Mouse (Mus musculus): ENCODE results near the gene Ankrd54.

Ankrd54 gene

GRCm38 (mm10) chr15:79062376-79063159, at the start of gene Ankrd54:
TSS of gene Ankrd54 (minus strand) at chr15:79062893.
- DNase-seq (ENCODE audit: extremely low spot score, low read depth, low spot score), result peak; percentile 100

DNA sequence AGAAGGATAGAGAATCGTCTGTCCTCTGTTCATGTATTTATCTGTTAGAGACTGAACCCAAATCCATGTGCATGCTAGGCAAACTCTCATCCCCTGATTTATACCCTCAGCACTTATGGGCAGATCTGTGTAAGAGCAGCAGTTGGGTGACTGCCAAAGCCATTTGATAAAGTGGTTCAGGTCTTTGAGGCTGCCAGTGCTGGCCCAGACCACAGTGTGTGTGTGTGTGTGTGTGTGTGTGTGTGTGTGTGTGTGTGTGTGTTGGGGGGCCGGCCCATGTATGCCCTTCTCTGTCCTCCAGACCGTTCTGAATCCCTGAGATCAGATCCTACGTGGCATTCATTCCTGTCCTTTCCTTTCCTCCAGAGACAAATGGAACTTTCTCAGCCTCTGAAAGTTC, 49.1 kb upstream of the Ankrd54 start:
- DNase-seq (ENCODE audit: extremely low spot score, low read depth, low spot score), result no peak

DNA sequence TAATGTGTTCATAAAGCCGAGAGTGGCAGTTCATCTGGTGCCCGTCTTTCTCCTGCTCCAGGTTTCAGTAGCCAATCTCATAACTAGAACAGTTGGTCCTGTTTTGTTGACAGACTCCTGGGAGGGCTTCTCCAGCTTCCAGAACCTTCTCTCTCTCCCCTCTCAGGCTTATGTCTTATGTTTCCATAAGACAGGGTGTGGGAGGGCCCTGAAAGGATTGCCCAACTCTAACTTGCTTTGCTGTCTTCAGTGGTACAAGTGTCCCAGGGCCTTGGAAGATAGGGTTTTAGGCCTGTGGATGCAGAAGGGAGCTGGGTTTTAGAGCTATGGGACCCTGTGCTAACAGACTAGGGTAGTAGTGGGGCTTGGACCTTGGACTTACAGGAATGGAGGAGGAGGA, 47.8 kb upstream of the Ankrd54 start:
- DNase-seq (ENCODE audit: extremely low spot score, low read depth, low spot score), result no peak

- DNase-seq (ENCODE audit: extremely low spot score, low read depth, low spot score), result no peak
Measured at GRCm38 (mm10) chr15:79110031-79110430, 47.3 kb upstream of the Ankrd54 start.

DNA sequence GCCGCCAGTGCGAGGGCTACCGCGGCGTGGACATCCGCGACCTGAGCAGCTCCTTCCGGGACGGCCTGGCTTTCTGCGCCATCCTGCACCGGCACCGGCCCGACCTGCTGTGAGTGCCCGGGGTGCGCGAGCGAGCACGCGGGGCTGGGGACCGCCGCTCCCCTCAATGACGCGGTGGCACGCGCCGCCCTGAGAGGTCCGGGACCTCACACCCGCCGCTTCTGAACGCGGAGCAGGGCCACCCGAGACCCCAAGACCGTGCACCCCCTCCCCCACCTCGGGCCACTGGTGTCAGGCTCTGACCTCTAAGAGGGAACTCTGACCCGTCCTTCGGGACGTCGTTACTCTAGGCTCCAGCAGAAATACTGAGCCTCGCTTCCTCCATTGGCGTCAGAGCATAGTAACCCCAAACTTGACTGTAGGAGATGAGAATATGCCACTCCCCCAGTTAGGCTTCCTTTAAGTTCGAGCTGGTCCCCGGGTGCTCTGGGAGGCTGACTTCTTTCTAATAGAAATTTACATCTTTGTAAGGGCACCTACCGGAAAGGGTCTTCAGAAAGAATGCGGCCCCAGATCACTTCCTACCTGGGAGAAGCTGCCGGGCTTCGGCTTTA, 46.7 kb upstream of the Ankrd54 start:
- no peak for DNase-seq (ENCODE audit: extremely low spot score, low read depth, low spot score)

- DNase-seq (ENCODE audit: extremely low spot score, low read depth, low spot score), result peak; percentile 47
Measured at GRCm38 (mm10) chr15:79108421-79109320, 46.0 kb upstream of the Ankrd54 start, which contains the start of gene Micall1. TSS of gene Micall1 (plus strand) at chr15:79108898.

GRCm38 (mm10) chr15:79107966-79108365, 45.3 kb upstream of the Ankrd54 start:
- no peak for DNase-seq (ENCODE audit: extremely low spot score, low read depth, low spot score)

DNA sequence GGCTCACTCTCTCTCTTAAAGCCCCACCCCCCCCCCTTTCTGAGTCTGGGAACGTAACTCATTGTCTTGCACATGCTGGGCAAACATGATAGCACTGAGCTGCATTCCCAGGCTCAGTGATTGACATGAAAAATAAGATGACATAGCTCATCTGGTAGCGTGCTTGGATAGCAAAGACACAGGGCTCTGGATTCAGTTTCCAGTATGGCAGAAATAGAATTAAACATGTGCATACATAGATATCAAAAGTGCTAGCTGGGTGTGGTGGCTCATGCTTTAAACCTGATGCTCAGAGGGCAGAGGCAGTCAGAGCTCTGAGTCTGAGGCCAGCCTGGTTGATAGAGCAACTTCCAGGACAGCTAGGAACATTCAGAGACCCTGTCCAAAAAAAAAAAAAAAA, 43.1 kb upstream of the Ankrd54 start:
- DNase-seq (ENCODE audit: extremely low spot score, low read depth, low spot score), result no peak

DNA sequence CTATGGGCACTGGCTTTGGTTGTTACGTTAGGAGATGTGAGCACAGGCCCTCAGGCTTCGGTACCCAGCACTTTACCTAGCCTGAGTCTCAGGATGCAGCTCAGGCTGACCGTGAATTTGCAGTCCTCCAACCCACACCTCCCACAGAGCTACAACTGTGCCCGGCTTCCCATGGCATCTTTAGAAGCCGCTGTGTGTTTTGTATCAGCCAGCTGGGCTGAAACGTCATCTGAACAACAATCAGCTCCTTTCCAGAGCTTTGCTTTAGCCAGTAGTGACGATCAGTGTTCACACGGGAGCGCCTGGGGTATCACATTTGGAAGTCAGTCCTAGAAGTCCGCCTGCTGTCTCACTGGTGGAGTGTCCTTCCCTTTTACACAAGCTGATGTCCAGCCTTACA, 40.6 kb upstream of the Ankrd54 start:
- DNase-seq (ENCODE audit: extremely low spot score, low read depth, low spot score), result no peak

- no peak for DNase-seq (ENCODE audit: extremely low spot score, low read depth, low spot score)
Measured at GRCm38 (mm10) chr15:79101531-79101930, 38.8 kb upstream of the Ankrd54 start.

DNA sequence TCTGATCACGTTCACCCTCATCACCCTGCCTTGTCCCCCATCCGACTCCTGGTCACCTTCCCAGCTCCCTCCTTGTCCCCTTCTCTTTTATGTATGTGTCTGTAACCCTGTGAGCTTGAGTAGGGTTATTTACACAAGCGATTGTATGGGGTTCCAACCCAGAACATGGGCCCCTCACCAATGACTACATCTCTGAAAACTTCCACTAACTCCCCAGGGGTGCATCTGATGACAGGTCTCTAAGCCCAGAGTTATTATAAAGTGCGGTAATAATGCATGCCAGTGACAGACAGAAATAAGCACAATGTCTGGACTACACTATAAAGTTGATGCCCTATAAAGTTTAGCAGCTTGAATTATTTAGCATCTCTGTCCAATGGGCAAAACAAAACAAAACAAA, 37.7 kb upstream of the Ankrd54 start:
- no peak for DNase-seq (ENCODE audit: extremely low spot score, low read depth, low spot score)

GRCm38 (mm10) chr15:79099456-79099855, 36.8 kb upstream of the Ankrd54 start:
- no peak for DNase-seq (ENCODE audit: extremely low spot score, low read depth, low spot score)

GRCm38 (mm10) chr15:79098868-79099267, 36.2 kb upstream of the Ankrd54 start:
- no peak for DNase-seq (ENCODE audit: extremely low spot score, low read depth, low spot score)

GRCm38 (mm10) chr15:79098220-79098619, 35.5 kb upstream of the Ankrd54 start:
- no peak for DNase-seq (ENCODE audit: extremely low spot score, low read depth, low spot score)

DNA sequence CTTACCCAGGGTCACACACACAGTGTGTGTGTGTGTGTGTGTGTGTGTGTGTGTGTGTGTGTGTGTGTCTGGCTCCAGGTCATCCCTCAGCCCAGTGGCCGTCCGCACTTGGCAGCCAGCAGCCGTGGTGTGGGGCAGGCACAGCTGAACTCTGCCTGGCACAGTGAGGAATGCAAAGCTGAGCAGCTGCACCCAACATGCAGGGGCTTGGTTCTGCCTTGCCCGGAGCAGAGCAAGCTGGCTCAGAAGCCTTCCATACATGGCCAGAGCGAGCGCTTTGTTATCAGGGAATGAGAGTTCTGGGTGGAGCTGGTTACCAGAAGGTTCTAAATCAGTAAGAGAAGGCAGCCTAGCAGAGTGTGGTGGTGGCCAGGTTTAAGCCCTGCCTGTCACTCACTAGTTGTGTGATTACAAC, 34.9 kb upstream of the Ankrd54 start:
- DNase-seq (ENCODE audit: extremely low spot score, low read depth, low spot score), result no peak

DNA sequence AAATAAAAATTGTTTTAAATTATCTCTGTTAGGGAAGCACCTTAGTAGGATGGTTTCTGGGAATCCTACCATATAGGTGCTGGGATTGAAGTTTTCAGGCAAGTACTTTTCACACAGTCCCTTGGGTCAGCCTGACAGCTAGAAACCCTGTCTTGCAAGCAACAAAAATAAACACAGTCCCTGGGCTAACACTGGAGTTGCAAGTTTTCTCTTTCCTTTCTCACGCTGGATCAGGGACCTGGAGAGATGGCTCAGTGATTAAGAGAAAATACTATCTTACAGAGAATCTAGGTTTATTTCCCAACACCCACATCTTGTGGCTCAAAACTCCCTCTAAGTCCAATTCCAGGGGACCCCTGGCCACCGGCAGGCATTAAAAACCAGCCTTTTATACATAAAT, 34.4 kb upstream of the Ankrd54 start:
- DNase-seq (ENCODE audit: extremely low spot score, low read depth, low spot score), result no peak

DNA sequence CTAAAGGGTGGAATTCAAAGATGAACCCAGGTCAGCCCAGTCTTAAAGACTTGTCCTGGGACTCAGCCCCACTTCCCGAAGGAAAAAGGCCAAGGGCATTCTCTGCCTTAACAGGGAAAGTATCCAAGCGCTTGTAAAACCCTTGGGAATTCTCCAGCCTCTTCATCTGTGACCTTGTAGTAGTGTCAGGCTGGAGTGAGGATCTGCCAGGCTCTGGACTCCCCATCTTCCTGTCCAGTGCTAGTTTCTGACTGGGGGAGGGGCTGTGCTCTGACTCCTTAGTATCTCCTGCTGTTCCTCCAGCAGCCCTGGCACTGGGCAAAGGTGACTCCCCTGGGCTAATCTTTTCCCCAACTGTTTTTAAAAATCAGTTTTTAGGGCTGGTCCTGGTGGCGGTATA, 33.9 kb upstream of the Ankrd54 start:
- no peak for DNase-seq (ENCODE audit: extremely low spot score, low read depth, low spot score)

DNA sequence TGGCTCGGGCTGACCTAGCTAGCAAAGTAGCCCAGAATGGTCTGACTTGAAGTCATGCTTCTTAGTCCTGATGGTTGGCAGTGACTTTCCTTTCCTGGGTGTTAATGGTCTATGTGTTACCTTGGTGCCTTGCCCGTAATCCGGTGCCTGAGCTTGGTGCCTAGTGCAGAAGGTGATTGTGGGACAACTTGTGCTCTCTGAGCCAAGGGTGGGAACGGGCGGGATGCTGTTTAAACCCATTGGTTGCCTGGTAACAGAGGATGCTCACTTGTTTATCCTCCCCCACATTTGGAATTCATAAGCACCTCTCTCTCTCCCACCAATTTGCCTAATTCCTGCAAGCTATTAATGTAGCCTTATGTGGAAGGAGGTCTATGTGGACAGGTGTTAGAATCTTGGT, 32.8 kb upstream of the Ankrd54 start:
- no peak for DNase-seq (ENCODE audit: extremely low spot score, low read depth, low spot score)

DNA sequence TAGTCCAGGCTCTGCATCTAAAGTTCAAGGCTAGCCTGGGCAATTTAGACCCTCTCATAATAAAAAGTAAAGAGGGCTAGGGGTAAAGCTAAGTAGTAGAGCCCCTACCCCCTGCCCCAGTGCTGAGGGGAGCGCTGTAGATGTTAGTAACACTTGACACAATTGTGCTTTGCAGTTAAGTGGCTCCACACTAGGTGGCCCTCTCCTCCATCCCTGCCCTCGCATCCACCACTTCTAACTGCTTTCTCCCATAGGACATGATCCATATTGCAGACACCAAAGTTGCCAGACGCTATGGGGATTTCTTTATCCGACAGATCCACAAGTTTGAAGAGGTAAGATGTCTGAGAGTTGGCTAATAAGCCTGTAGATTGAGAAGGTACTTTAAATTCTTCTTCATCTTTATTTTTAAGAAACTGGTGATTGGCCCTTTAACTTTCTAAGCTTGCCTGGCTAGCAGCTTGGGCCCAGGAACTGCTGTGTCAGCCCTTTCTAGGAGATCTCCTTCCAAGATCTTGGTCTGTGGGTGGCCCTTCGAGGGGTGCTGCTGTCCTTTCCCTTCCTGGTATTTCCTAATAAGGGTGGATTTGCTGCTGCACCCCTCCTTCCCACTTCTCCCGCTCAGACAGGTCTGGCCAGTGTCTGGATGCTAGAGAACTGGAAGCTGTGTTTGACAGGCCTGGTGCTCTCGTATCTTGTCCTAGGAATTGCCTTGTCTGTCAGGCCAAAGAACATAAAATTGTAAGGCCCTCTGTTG, 30.6 kb upstream of the Ankrd54 start:
- DNase-seq (ENCODE audit: extremely low spot score, low read depth, low spot score), result no peak

DNA sequence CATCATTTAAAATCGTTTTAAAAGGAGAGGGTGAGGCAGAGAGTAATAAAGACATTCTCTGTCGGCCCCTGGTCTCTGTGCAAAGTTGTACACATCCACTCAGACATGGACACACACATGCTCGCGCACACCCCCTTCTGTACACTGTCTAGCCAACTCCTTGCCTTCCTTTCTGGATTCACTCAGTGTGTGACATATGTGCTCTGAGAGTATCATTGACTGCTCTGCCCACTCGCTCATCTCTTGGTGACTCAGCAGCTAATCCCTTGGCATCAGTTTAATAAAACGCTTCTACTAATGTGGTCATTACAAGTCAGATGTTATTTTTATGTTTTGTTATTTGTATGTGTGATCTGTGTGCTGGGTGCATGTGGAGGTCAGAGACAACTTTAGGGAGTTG, 29.6 kb upstream of the Ankrd54 start:
- no peak for DNase-seq (ENCODE audit: extremely low spot score, low read depth, low spot score)

DNA sequence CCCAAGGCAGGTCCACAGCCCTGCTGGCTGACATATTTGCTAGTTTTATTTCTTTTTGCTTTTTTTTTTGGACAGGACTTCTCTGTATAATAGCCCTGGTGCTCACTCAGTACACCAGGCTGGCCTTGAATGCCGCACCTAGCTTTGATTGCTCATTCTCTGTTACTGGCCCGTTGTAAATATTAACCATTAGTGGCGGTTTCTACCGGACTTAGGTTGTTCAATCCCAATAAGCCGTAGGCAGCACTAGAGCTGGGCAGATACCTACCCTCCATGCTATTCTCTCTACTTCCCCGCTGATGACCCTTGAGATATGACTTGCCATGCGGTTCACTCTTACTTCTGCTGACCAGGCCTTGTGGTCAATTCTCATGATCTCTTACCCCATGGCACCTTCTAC, 16.9 kb upstream of the Ankrd54 start:
- no peak for DNase-seq (ENCODE audit: extremely low spot score, low read depth, low spot score)
